Mouse (Mus musculus) liver (tissue): ENCODE results near the gene Serinc2.
A peak's percentile ranks its signal among the peaks of the same experiment; 100 is the strongest.
"Not testable (repeated sequence)": the region's sequence is repeated elsewhere in the genome, so short reads cannot be mapped to it uniquely, and the experiment has no call there.

Experiments
- DNase-seq: peaks from one replicate; pipeline ENCODE4 v3.0.0-alpha.2; 2020; ENCODE audit warnings: mixed read lengths

The Serinc2 gene

GRCm38 (mm10) chr4:130252441-130253157, 26.4 kb downstream of the Serinc2 start:
- DNase-seq: peak; percentile 97

GRCm38 (mm10) chr4:130251763-130252162, 27.2 kb downstream of the Serinc2 start:
- DNase-seq: peak; percentile 81

GRCm38 (mm10) chr4:130251172-130251705, 27.8 kb downstream of the Serinc2 start:
- peak; percentile 59 for DNase-seq

GRCm38 (mm10) chr4:130248636-130249035, 30.4 kb downstream of the Serinc2 start:
- DNase-seq: no peak

- DNase-seq: peak; percentile 89
Observed at GRCm38 (mm10) chr4:130246132-130246531, 32.9 kb downstream of the Serinc2 start.

- DNase-seq: peak; percentile 54
Observed at GRCm38 (mm10) chr4:130244749-130245148, 34.3 kb downstream of the Serinc2 start.

GRCm38 (mm10) chr4:130243621-130244020, 35.4 kb downstream of the Serinc2 start:
- not testable (repeated sequence) for DNase-seq

- peak; percentile 72 for DNase-seq
Observed at GRCm38 (mm10) chr4:130242956-130243355, 36.0 kb downstream of the Serinc2 start.

GRCm38 (mm10) chr4:130240695-130241094, 38.3 kb downstream of the Serinc2 start:
- DNase-seq: peak; percentile 57

GRCm38 (mm10) chr4:130237607-130238006, 41.4 kb downstream of the Serinc2 start:
- no peak for DNase-seq

GRCm38 (mm10) chr4:130236361-130236760, 42.6 kb downstream of the Serinc2 start:
- no peak for DNase-seq

- no peak for DNase-seq
Observed at GRCm38 (mm10) chr4:130224071-130224470, 54.9 kb downstream of the Serinc2 start.

GRCm38 (mm10) chr4:130222179-130222578, 56.8 kb downstream of the Serinc2 start, which contains the start of gene Gm853:
Gm853 (minus strand) TSS chr4:130222401.
- DNase-seq: no peak

- DNase-seq: no peak
Observed at GRCm38 (mm10) chr4:130220176-130220575, 58.8 kb downstream of the Serinc2 start.

GRCm38 (mm10) chr4:130215392-130215791, 63.6 kb downstream of the Serinc2 start:
- no peak for DNase-seq

- DNase-seq: peak; percentile 71
Observed at GRCm38 (mm10) chr4:130213857-130214256, 65.1 kb downstream of the Serinc2 start.

GRCm38 (mm10) chr4:130213197-130213596, 65.8 kb downstream of the Serinc2 start:
- no peak for DNase-seq

- DNase-seq: peak; percentile 36
Observed at GRCm38 (mm10) chr4:130212421-130212820, 66.6 kb downstream of the Serinc2 start.

- peak; percentile 22 for DNase-seq
Observed at GRCm38 (mm10) chr4:130211870-130212269, 67.1 kb downstream of the Serinc2 start.
